Mouse (Mus musculus) testis, adult 2 months (tissue): ENCODE measurements around the gene Dhodh.
A peak's percentile ranks its signal among the peaks of the same experiment; 100 is the strongest.

Experiments
- CTCF ChIP-seq: fragments of 200-500 bp; IDR thresholded peaks from 2 replicates; pipeline ENCODE4 v1.5.1; 2012; ENCODE audit warnings: low read depth, mild to moderate bottlenecking, inconsistent platforms, low read length, moderate library complexity; ENCODE audit not compliant: control insufficient read depth, insufficient read depth, insufficient replicate concordance
- POLR2A ChIP-seq: fragments of 200-500 bp; IDR thresholded peaks from 2 replicates; pipeline ENCODE4 v1.6.1; 2012; ENCODE audit warnings: low read depth, mild to moderate bottlenecking, inconsistent platforms, low read length, moderate library complexity; ENCODE audit not compliant: control insufficient read depth

DNA sequence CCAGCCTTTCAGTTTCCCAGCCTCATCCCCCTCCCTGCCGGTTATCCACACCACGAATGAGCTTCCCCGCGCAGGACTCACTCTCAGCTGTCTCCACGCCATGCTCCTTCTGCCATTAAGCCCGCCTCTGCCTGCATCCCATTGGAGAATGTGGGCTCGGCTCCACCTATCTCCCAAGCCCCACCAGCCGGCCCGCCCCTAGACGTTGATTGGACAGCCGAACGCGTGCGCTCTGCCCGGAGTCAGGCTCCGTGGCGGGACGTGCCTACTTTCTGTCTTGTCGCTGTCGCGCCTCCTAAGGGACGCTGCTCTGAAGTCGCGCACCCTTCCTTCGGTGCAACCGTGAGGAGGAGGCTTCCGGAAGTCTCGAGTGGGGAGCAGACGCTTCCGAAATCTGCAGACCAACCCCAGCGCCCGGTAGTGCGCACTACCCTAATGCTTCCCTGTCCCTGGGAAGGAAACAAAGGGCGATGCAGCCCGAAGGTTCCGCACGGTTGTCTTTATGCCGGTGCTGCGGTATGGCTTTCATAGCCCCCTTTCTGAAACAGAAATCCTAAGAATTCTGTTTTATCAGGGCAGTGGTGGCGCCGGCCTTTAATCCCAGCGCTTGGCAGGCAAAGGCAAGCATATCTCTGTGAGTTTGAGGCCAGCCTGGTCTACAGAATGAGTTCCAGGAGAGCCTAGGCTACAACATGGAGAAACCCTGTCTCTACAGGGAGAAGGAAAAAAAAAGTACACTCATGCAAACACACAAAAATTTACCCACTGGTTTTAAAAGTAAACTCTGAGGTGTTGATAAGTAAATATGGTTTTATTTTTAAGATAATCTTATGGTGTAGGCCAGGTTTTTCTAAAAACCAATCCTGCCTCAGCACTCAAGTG is at the start of gene Dhodh:
- TF ChIP-seq CTCF = no peak
- TF ChIP-seq POLR2A = peak; percentile 93
